Mouse (Mus musculus) lung, postnatal 0 days (tissue): ENCODE data around the gene Cars.

Source experiments
- CTCF ChIP-seq: IDR thresholded peaks from 2 replicates; pipeline ENCODE4 v1.5.1; 2016; ENCODE audit warnings: antibody characterized with exemption, mild to moderate bottlenecking
- EP300 ChIP-seq: IDR thresholded peaks from 2 replicates; pipeline ENCODE4 v1.6.1; 2016; ENCODE audit warnings: antibody characterized with exemption, mild to moderate bottlenecking, control low read depth

DNA sequence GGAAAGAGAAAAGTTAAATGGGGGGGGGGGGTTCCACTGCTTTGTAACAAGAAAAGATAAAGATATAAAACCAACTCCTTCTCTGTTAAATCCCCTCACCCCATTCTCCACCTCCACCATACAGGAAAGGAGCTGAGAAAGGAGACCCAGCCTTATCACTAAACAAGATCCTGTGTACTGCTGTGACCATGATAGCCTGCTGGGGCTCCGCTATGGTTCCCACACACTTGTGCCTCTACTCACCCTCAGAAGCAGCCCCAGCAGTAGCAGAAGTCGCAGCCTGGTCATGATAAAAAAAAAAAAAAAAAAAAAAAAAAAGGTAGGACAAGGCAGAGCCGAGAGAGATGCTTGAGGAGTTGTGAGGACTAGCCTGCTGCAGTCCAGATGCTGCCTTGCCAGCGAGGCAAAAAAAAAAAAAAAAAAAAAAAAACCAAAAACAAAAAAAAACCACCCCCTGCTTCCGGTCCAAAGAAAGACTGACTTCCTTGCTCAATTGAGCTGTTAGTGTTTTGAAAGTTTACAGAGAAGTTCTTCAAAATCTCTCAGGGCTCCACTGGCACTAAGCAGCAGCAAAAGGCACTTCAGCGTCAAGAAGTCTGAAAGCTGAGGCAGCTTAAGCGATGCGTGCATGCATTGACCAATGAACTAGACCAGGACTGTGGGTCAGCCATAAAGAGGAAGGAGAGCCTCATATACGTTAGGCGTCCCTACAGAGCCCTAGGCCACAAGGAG lies 27.8 kb upstream of the Cars start:
- TF ChIP-seq CTCF (no peak), EP300 (no peak)
